In genomic region chr10:117342406-117342805, GRCm38 (mm10) we compare ENCODE assay signal across 34 mouse cellular contexts. TPM values are rescaled to one million over a fixed set of nuclear protein-coding genes. Genes with fewer than 3 reads are reported as not detected.
DNase-seq lines count a peak whose midpoint lies in the region; ATAC-seq and TF ChIP-seq lines count a peak whose summit lies in the region.
"Had no signal": no experiment of that assay in that cellular context is flagged by ENCODE, and none has a peak within 500 bp of the region (broad histone marks: within the 10 kb centered on the region; RNA-seq: fewer than 3 reads in every experiment).

No protein-coding gene starts in this region.

- in situ Hi-C loops in ES-E14 (cut with MboI; ENCODE audit: low sequenced_read_pairs in 2 of 2, unreplicated experiment in 2 of 2), result no loop called here

- TF ChIP-seq POLR2A in liver, adult 2 months (IDR thresholded peaks at IDR 0.05; ENCODE audit: extremely low read depth, insufficient read depth, low read length), result no peak

- WGBS in liver, adult 2 months, result 48% methylated on average over 2 of the region's 2 CpGs
- WGBS in embryonic facial prominence, embryonic 13.5 days, result 52% methylated on average over 2 of the region's 2 CpGs
- WGBS in hindbrain, embryonic 16.5 days, result 78% methylated on average over 2 of the region's 2 CpGs

- DNase-seq in liver, adult 2 months (ENCODE audit: extremely low read depth, low read depth, low spot score), result no peak
- DNase-seq in liver (no peak), ES-E14 (ENCODE audit: low read depth, low spot score) (peak; percentile 47)
- DNase-seq in urinary bladder, postnatal 14 days (ENCODE audit: low spot score), result no peak
- DNase-seq in c-Kit-positive CD71-positive TER-119-positive erythroid progenitor cells, embryonic 14.5 days (ENCODE audit: low spot score), result no peak
- DNase-seq: adrenal gland, adult 2 months; adrenal gland, postnatal 36 days; cerebellum, adult 2 months; cerebellum, postnatal 14 days; gastrocnemius, postnatal 14 days; heart, postnatal 14 days; kidney, adult 8-10 months; kidney, postnatal 4 days; lung, embryonic 14.5 days; lung, postnatal 36 days; right cerebral cortex, adult 18-20 months; thymus, adult 18-20 months; thymus, postnatal 25 days had no signal

- H3K4me1 ChIP-seq in liver, adult 2 months (ENCODE audit: control insufficient read depth, insufficient read depth, low read length), result peaks cover 13% of the 10 kb centered on the region
- H3K4me1 ChIP-seq in ES-E14 (ENCODE audit: control insufficient read depth in 2 of 2, insufficient read depth in 2 of 2, low read length in 2 of 2, poor library complexity in 1 of 2), result peaks cover 0 to 5% of the 10 kb centered on the region in 2 experiments; a peak in 2 of 4 replicates
- H3K4me1 ChIP-seq in embryonic facial prominence, embryonic 13.5 days, result 0 out of 2 replicates have a peak, but pooled peaks cover 6% of the 10 kb centered on the region
- H3K4me1 ChIP-seq in hindbrain, embryonic 16.5 days (ENCODE audit: control insufficient read depth, insufficient read depth, low read depth, low read length), result no peaks in the 10 kb centered on the region
- H3K4me1 ChIP-seq: embryonic facial prominence, embryonic 15.5 days; forebrain, embryonic 13.5 days; hindbrain, embryonic 10.5 days; hindbrain, embryonic 15.5 days; intestine, embryonic 15.5 days; neural tube, embryonic 12.5 days had no signal

- H3K9ac ChIP-seq in liver, adult 2 months (ENCODE audit: low read depth, low read length), result peak overlapping the region; percentile 31; the same call in 1 of the 2 replicates
- no peak overlapping the region; the same call in 1 of the 2 replicates for H3K9ac ChIP-seq in ES-E14 (ENCODE audit: insufficient read depth, low read depth, low read length, poor library complexity, severe bottlenecking)
- H3K9ac ChIP-seq in embryonic facial prominence, embryonic 13.5 days, result no peak overlapping the region
- H3K9ac ChIP-seq in hindbrain, embryonic 16.5 days (ENCODE audit: low read depth, low read length), result no peak overlapping the region
- H3K9ac ChIP-seq: embryonic facial prominence, embryonic 15.5 days; forebrain, embryonic 13.5 days; hindbrain, embryonic 15.5 days; intestine, embryonic 15.5 days; liver, embryonic 14.5 days; lung, embryonic 14.5 days; neural tube, embryonic 12.5 days had no signal

- no peak for TF ChIP-seq CTCF in liver, adult 2 months (IDR thresholded peaks at IDR 0.05; ENCODE audit: low read depth, low read length)

- no peak overlapping the region for H3K4me2 ChIP-seq in embryonic facial prominence, embryonic 13.5 days
- no peak overlapping the region for H3K4me2 ChIP-seq in hindbrain, embryonic 16.5 days (ENCODE audit: low read length)
- H3K4me2 ChIP-seq: embryonic facial prominence, embryonic 15.5 days; forebrain, embryonic 13.5 days; hindbrain, embryonic 15.5 days; intestine, embryonic 15.5 days; lung, embryonic 14.5 days; midbrain, embryonic 11.5 days; neural tube, embryonic 12.5 days had no signal

- H3K79me2 ChIP-seq in liver, adult 2 months (ENCODE audit: control insufficient read depth, insufficient read depth, low read length), result no peaks in the 10 kb centered on the region

- no peaks in the 10 kb centered on the region for H3K27me3 ChIP-seq in liver, adult 2 months (ENCODE audit: control insufficient read depth, insufficient read depth, low read length)
- H3K27me3 ChIP-seq in embryonic facial prominence, embryonic 13.5 days, result no peaks in the 10 kb centered on the region
- no peaks in the 10 kb centered on the region for H3K27me3 ChIP-seq in hindbrain, embryonic 16.5 days (replicated peaks; ENCODE audit: control insufficient read depth, insufficient read depth, low read length)
- H3K27me3 ChIP-seq: embryonic facial prominence, embryonic 15.5 days; forebrain, embryonic 13.5 days; hindbrain, embryonic 15.5 days; intestine, embryonic 15.5 days; neural tube, embryonic 12.5 days; Patski had no signal

- no peak overlapping the region for H3K4me3 ChIP-seq in liver, adult 2 months (ENCODE audit: insufficient read depth, low read depth, low read length)
- no peak overlapping the region for H3K4me3 ChIP-seq in ES-E14 (ENCODE audit: insufficient read depth in 1 of 2, low read depth in 1 of 2, low read length in 2 of 2, poor library complexity in 1 of 2, severe bottlenecking in 1 of 2)
- no peak overlapping the region for H3K4me3 ChIP-seq in embryonic facial prominence, embryonic 13.5 days
- no peak overlapping the region for H3K4me3 ChIP-seq in hindbrain, embryonic 16.5 days (ENCODE audit: low read length)
- H3K4me3 ChIP-seq: embryonic facial prominence, embryonic 15.5 days; forebrain, embryonic 13.5 days; hindbrain, embryonic 10.5 days; hindbrain, embryonic 15.5 days; intestine, embryonic 15.5 days; myocyte; neural tube, embryonic 12.5 days had no signal

- peaks cover 3% of the 10 kb centered on the region for H3K36me3 ChIP-seq in liver, adult 2 months (ENCODE audit: control insufficient read depth, insufficient read depth, low read length)
- H3K36me3 ChIP-seq in ES-E14 (ENCODE audit: control insufficient read depth, insufficient read depth, low read length, poor library complexity, severe bottlenecking), result peaks cover 4% of the 10 kb centered on the region
- H3K36me3 ChIP-seq in embryonic facial prominence, embryonic 13.5 days, result peaks cover 3% of the 10 kb centered on the region
- H3K36me3 ChIP-seq in hindbrain, embryonic 16.5 days (ENCODE audit: control insufficient read depth, insufficient read depth, low read length), result no peaks in the 10 kb centered on the region
- H3K36me3 ChIP-seq: hindbrain, embryonic 15.5 days; intestine, embryonic 15.5 days had no signal

- no peaks in the 10 kb centered on the region for H3K9me3 ChIP-seq in ES-E14 (ENCODE audit: control insufficient read depth, insufficient read depth, low read depth, low read length)
- H3K9me3 ChIP-seq in embryonic facial prominence, embryonic 13.5 days, result no peaks in the 10 kb centered on the region
- H3K9me3 ChIP-seq in hindbrain, embryonic 16.5 days (ENCODE audit: control insufficient read depth, low read length), result no peaks in the 10 kb centered on the region
- H3K9me3 ChIP-seq: embryonic facial prominence, embryonic 15.5 days; forebrain, embryonic 13.5 days; G1E; hindbrain, embryonic 10.5 days; hindbrain, embryonic 15.5 days; intestine, embryonic 15.5 days; neural tube, embryonic 12.5 days had no signal

- H3K27ac ChIP-seq in liver, adult 2 months (replicated peaks; ENCODE audit: insufficient read depth, low read depth, low read length), result peak overlapping the region; percentile 89
- peak overlapping the region; percentile 82; the same call in 1 of the 2 replicates for H3K27ac ChIP-seq in ES-E14 (ENCODE audit: insufficient read depth, low read depth, low read length, poor library complexity, severe bottlenecking)
- H3K27ac ChIP-seq in embryonic facial prominence, embryonic 13.5 days, result peak overlapping the region; percentile 33; the same call in 1 of the 2 replicates
- H3K27ac ChIP-seq in hindbrain, embryonic 16.5 days (ENCODE audit: low read depth, low read length), result no peak overlapping the region
- H3K27ac ChIP-seq: embryonic facial prominence, embryonic 15.5 days; hindbrain, embryonic 10.5 days; hindbrain, embryonic 15.5 days; intestine, embryonic 15.5 days; kidney, postnatal 0 days; liver, embryonic 14.5 days; neural tube, embryonic 12.5 days had no signal

- ATAC-seq in embryonic facial prominence, embryonic 13.5 days (ENCODE audit: insufficient number of reproducible peaks, insufficient read depth, low FRiP score, low TSS enrichment, low read depth), result no peak
- no peak for ATAC-seq in hindbrain, embryonic 16.5 days
- ATAC-seq: activated CD4-positive, CD25-positive, alpha-beta regulatory T cell, adult 4 months; forebrain, embryonic 13.5 days; intestine, embryonic 15.5 days; Patski had no signal

TF ChIP-seq in ES-E14, 5 proteins besides CTCF, POLR2A, EP300 and RAD21:
- TF ChIP-seq HCFC1 (IDR thresholded peaks at IDR 0.05; ENCODE audit: borderline replicate concordance, insufficient read depth, low read length) (no peak), ZC3H11A (IDR thresholded peaks at IDR 0.05; ENCODE audit: borderline replicate concordance, low read depth, low read length) (no peak), CHD2 (IDR thresholded peaks at IDR 0.05; ENCODE audit: low read depth, low read length) (no peak), MAFK (IDR thresholded peaks at IDR 0.05; ENCODE audit: insufficient read depth, low read depth, low read length) (no peak), ZNF384 (IDR thresholded peaks at IDR 0.05; ENCODE audit: low read depth, low read length) (peak; percentile 99)

RNA-seq across cellular contexts. Expression of gene Cpsf6, which starts 37.4 kb away (rescaled TPM):
- total RNA-seq in liver, adult 2 months (2014; rRNA removed), result 32.8 and 33.1 TPM in 2 replicates
- 17.0 and 23.7 TPM in 2 replicates for polyA plus RNA-seq in liver, adult 2 months (2012; rRNA removed)
- total RNA-seq in ES-E14 (2012; rRNA removed), result 116 and 129 TPM in 2 replicates
- 161 and 169 TPM in 2 replicates for polyA plus RNA-seq in embryonic facial prominence, embryonic 13.5 days (2015; fragmentation: Nextera tagmentation; extraction: Ambion mirVana)
- 111 and 128 TPM in 2 replicates for polyA plus RNA-seq in hindbrain, embryonic 16.5 days (2015; fragmentation: Nextera tagmentation; extraction: Ambion mirVana)

RNA-seq across cellular contexts. Expression of gene Lyz1, which starts 49.7 kb away (rescaled TPM):
- total RNA-seq in liver, adult 2 months (2014; rRNA removed), result not detected in 2 replicates
- polyA plus RNA-seq in liver, adult 2 months (2012; rRNA removed), result not detected in 2 replicates
- not detected in 2 replicates for total RNA-seq in ES-E14 (2012; rRNA removed)
- 0.70 TPM in 1 of 2 replicates, not detected in the other for polyA plus RNA-seq in embryonic facial prominence, embryonic 13.5 days (2015; fragmentation: Nextera tagmentation; extraction: Ambion mirVana)
- polyA plus RNA-seq in hindbrain, embryonic 16.5 days (2015; fragmentation: Nextera tagmentation; extraction: Ambion mirVana), result not detected in 2 replicates
- total RNA-seq: midbrain, postnatal 0 days had no signal
- polyA plus RNA-seq: forebrain, embryonic 13.5 days; G1E; hindbrain, embryonic 10.5 days; hindbrain, embryonic 15.5 days; lung, embryonic 14.5 days; midbrain, embryonic 11.5 days; midbrain, postnatal 0 days; myocyte; neural tube, embryonic 12.5 days had no signal
